Comparison of ENCODE assay signal across 31 mouse cellular contexts in genomic region chrX:134426819-134427218, GRCm38 (mm10). TPM values are rescaled to one million over a fixed set of nuclear protein-coding genes. Genes with fewer than 3 reads are reported as not detected.
A peak's percentile ranks its signal among the peaks of the same experiment; 100 is the strongest.
DNase-seq lines count a peak whose midpoint lies in the region; ATAC-seq and TF ChIP-seq lines count a peak whose summit lies in the region.
"Had no signal": no experiment of that assay in that cellular context is flagged by ENCODE, and none has a peak within 500 bp of the region (broad histone marks: within the 10 kb centered on the region; RNA-seq: fewer than 3 reads in every experiment).

No protein-coding gene starts in this region.

- no peak for TF ChIP-seq CTCF in gastrocnemius, adult 2 months (IDR thresholded peaks at IDR 0.05)

- peak; percentile 68 for ATAC-seq in hindbrain, embryonic 15.5 days (ENCODE audit: low FRiP score, low read depth)
- ATAC-seq: forebrain, embryonic 14.5 days; Patski had no signal

- H3K9me3 ChIP-seq in hindbrain, embryonic 15.5 days = no peaks in the 10 kb centered on the region
- H3K9me3 ChIP-seq in limb, embryonic 10.5 days (replicated peaks) = no peaks in the 10 kb centered on the region
- H3K9me3 ChIP-seq: embryonic facial prominence, embryonic 15.5 days; heart, embryonic 15.5 days; limb, embryonic 15.5 days; lung, embryonic 15.5 days; midbrain, embryonic 10.5 days; neural tube, embryonic 13.5 days had no signal

- H3K27me3 ChIP-seq in hindbrain, embryonic 15.5 days = no peaks in the 10 kb centered on the region
- peaks cover 53% of the 10 kb centered on the region for H3K27me3 ChIP-seq in limb, embryonic 10.5 days (ENCODE audit: low read depth, poor library complexity, severe bottlenecking)
- H3K27me3 ChIP-seq: embryonic facial prominence, embryonic 15.5 days; heart, embryonic 15.5 days; limb, embryonic 15.5 days; lung, embryonic 15.5 days; neural tube, embryonic 13.5 days had no signal

- no peak overlapping the region for H3K4me3 ChIP-seq in gastrocnemius, adult 2 months
- H3K4me3 ChIP-seq in hindbrain, embryonic 15.5 days = no peak overlapping the region
- no peak overlapping the region for H3K4me3 ChIP-seq in limb, embryonic 10.5 days
- H3K4me3 ChIP-seq: embryonic facial prominence, embryonic 15.5 days; heart, embryonic 15.5 days; limb, embryonic 15.5 days; lung, embryonic 15.5 days; midbrain, embryonic 10.5 days; neural tube, embryonic 13.5 days had no signal

- no peak for DNase-seq in gastrocnemius, adult 2 months
- no peak for DNase-seq in gastrocnemius, adult 18-20 months (ENCODE audit: low spot score)
- DNase-seq in left cerebral cortex, postnatal 4 days = peak; percentile 6
- DNase-seq in left cerebral cortex, adult 9 months (ENCODE audit: low spot score in 2 of 2) = no peak
- DNase-seq in NIH3T3 (ENCODE audit: low read depth) = peak; percentile 3
- no peak for DNase-seq in limb, embryonic 10.5 days (ENCODE audit: low spot score)
- DNase-seq in thymus, postnatal 14 days = no peak
- DNase-seq: cerebellum, adult 18-20 months; cerebellum, postnatal 36 days; embryo, embryonic 11 days; gastrocnemius, postnatal 36 days; heart, postnatal 36 days; kidney, adult 8-10 months; kidney, postnatal 10 days had no signal

- no peaks in the 10 kb centered on the region for H3K36me3 ChIP-seq in hindbrain, embryonic 15.5 days
- H3K36me3 ChIP-seq in limb, embryonic 10.5 days = no peaks in the 10 kb centered on the region
- H3K36me3 ChIP-seq: embryonic facial prominence, embryonic 15.5 days; heart, embryonic 15.5 days; limb, embryonic 15.5 days; lung, embryonic 15.5 days; midbrain, embryonic 10.5 days; neural tube, embryonic 13.5 days had no signal

- H3K4me2 ChIP-seq in hindbrain, embryonic 15.5 days = no peak overlapping the region
- H3K4me2 ChIP-seq: embryonic facial prominence, embryonic 15.5 days; heart, embryonic 15.5 days; limb, embryonic 15.5 days; lung, embryonic 15.5 days; neural tube, embryonic 13.5 days had no signal

- WGBS in hindbrain, embryonic 15.5 days = 63% methylated on average over 6 of the region's 6 CpGs
- WGBS in limb, embryonic 10.5 days = 74% methylated on average over 6 of the region's 6 CpGs

- intact Hi-C loops in gastrocnemius, adult 2 months (cut with DNase I) = no loop called here
- intact Hi-C loops in left cerebral cortex, postnatal 4 days (cut with DNase I) = no loop called here

- H3K27ac ChIP-seq in gastrocnemius, adult 2 months = peak overlapping the region; percentile 40; the same call in 1 of the 2 replicates
- H3K27ac ChIP-seq in hindbrain, embryonic 15.5 days (replicated peaks) = no peak overlapping the region
- H3K27ac ChIP-seq in limb, embryonic 10.5 days = no peak overlapping the region
- H3K27ac ChIP-seq: embryonic facial prominence, embryonic 15.5 days; heart, embryonic 15.5 days; limb, embryonic 15.5 days; liver, embryonic 14.5 days; lung, embryonic 15.5 days; macrophage; midbrain, embryonic 10.5 days; neural tube, embryonic 13.5 days had no signal

- H3K4me1 ChIP-seq in hindbrain, embryonic 15.5 days (replicated peaks) = no peaks in the 10 kb centered on the region
- no peaks in the 10 kb centered on the region for H3K4me1 ChIP-seq in limb, embryonic 10.5 days
- H3K4me1 ChIP-seq: embryonic facial prominence, embryonic 15.5 days; limb, embryonic 15.5 days; lung, embryonic 15.5 days; neural tube, embryonic 13.5 days had no signal

- no peak overlapping the region for H3K9ac ChIP-seq in hindbrain, embryonic 15.5 days
- H3K9ac ChIP-seq: embryonic facial prominence, embryonic 15.5 days; heart, embryonic 15.5 days; limb, embryonic 15.5 days; liver, embryonic 14.5 days; lung, embryonic 15.5 days; neural tube, embryonic 13.5 days had no signal

RNA-seq across cellular contexts. Expression of gene Drp2, which starts 22.5 kb away (rescaled TPM):
- total RNA-seq in gastrocnemius, adult 2 months (2021) = 1 to 10 TPM; 3.2 to 3.4 TPM
- total RNA-seq in gastrocnemius, adult 18-20 months (2021) = 1 to 10 TPM; 3.0 to 3.1 TPM
- 10 to 100 TPM; 42.3 to 46.7 TPM for total RNA-seq in left cerebral cortex, postnatal 4 days (2021)
- polyA plus RNA-seq in hindbrain, embryonic 15.5 days (2015; fragmentation: Nextera tagmentation; extraction: Ambion mirVana) = 16.8 and 19.6 TPM in 2 replicates
- 0.78 and 0.95 TPM in 2 replicates for polyA plus RNA-seq in limb, embryonic 10.5 days (2016; fragmentation: Nextera tagmentation; extraction: Ambion mirVana)

RNA-seq across cellular contexts. Expression of gene Taf7l, which starts 49.5 kb away (rescaled TPM):
- not detected for total RNA-seq in gastrocnemius, adult 2 months (2021)
- total RNA-seq in gastrocnemius, adult 18-20 months (2021) = not detected
- not detected for total RNA-seq in left cerebral cortex, postnatal 4 days (2021)
- polyA plus RNA-seq in hindbrain, embryonic 15.5 days (2015; fragmentation: Nextera tagmentation; extraction: Ambion mirVana) = 0.10 TPM in 1 of 2 replicates, not detected in the other
- 0.13 TPM in 1 of 2 replicates, not detected in the other for polyA plus RNA-seq in limb, embryonic 10.5 days (2016; fragmentation: Nextera tagmentation; extraction: Ambion mirVana)
- total RNA-seq: adrenal gland, adult 18-20 months; adrenal gland, postnatal 4 days; gastrocnemius, postnatal 36 days; heart, adult 8-10 months; heart, postnatal 36 days had no signal
- polyA plus RNA-seq: heart, embryonic 15.5 days; liver, embryonic 14.5 days; lung, embryonic 15.5 days; macrophage; midbrain, embryonic 10.5 days; neural tube, embryonic 13.5 days; Patski; stomach, embryonic 16.5 days; thymus, postnatal 0 days; urinary bladder, adult 2 months had no signal

Comparison
In these comparisons a context has a peak if more than half of its experiments do, and no peak if none do; other contexts are left out.
1. DNase-seq: peak in left cerebral cortex, postnatal 4 days (single experiment) and NIH3T3 (single experiment); none in gastrocnemius, adult 2 months (single experiment), gastrocnemius, adult 18-20 months (single experiment), left cerebral cortex, adult 9 months (0 of 2), limb, embryonic 10.5 days (single experiment) and thymus, postnatal 14 days (single experiment).
2. RNA of gene Drp2, which starts 22.5 kb away (total RNA-seq): 42.3 to 46.7 TPM in left cerebral cortex, postnatal 4 days; 3.2 to 3.4 TPM in gastrocnemius, adult 2 months and 3.0 to 3.1 TPM in gastrocnemius, adult 18-20 months; every median in the first group is over 4 times any median in the second.